Mouse (Mus musculus) MEL (cell line): ENCODE data around the gene Mapk7. TPM values are rescaled to one million over a fixed set of nuclear protein-coding genes. Genes with fewer than 3 reads are reported as not detected.
A peak's percentile ranks its signal among the peaks of the same experiment; 100 is the strongest.

Source experiments
- DNase-seq: peaks from one replicate; pipeline ENCODE4 v3.0.0; 2011; ENCODE audit warnings: low read depth, low spot score
- H3K27ac ChIP-seq: 2 replicates; pipeline ENCODE4 v1.5.1; 2012; ENCODE audit warnings: low read depth, mild to moderate bottlenecking, control low read depth, low read length, moderate library complexity; ENCODE audit not compliant: control insufficient read depth
- H3K27me3 ChIP-seq, 2 experiments: fragments of 150-350 bp in 1 of 2; sonication (generic) in 1 of 2; 2 replicates each; pipeline ENCODE4 v1.6.1; 2012; ENCODE audit warnings: low read length in 2 of 2, mild to moderate bottlenecking in 2 of 2, improper control_type of control experiment in 1 of 2, moderate library complexity in 1 of 2; ENCODE audit not compliant: insufficient read depth in 2 of 2, control insufficient read depth in 1 of 2
- H3K36me3 ChIP-seq, 2 experiments: 2 replicates each; pipeline ENCODE4 v1.6.1; 2012 to 2014; ENCODE audit warnings: low read length in 2 of 2, improper control_type of control experiment in 1 of 2, inconsistent platforms in 1 of 2, mild to moderate bottlenecking in 1 of 2; ENCODE audit not compliant: insufficient read depth in 2 of 2, control insufficient read depth in 1 of 2
- H3K4me1 ChIP-seq, 2 experiments: fragments of 150-350 bp in 1 of 2; sonication (generic) in 1 of 2; 2 replicates each; pipeline ENCODE4 v1.6.1; 2012; ENCODE audit warnings: low read length in 2 of 2, improper control_type of control experiment in 1 of 2, mild to moderate bottlenecking in 1 of 2; ENCODE audit not compliant: insufficient read depth in 2 of 2, control insufficient read depth in 1 of 2
- H3K4me3 ChIP-seq, 2 experiments: fragments of 150-350 bp in 1 of 2; sonication (generic) in 1 of 2; 2 replicates each; pipeline ENCODE4 v1.5.1; 2012; ENCODE audit warnings: low read depth in 2 of 2, low read length in 2 of 2, mild to moderate bottlenecking in 2 of 2, moderate library complexity in 2 of 2, control low read depth in 1 of 2, improper control_type of control experiment in 1 of 2; ENCODE audit not compliant: control insufficient read depth in 1 of 2, insufficient read depth in 1 of 2
- H3K79me2 ChIP-seq: 2 replicates; pipeline ENCODE4 v1.6.1; 2012; ENCODE audit warnings: mild to moderate bottlenecking, low read length, moderate library complexity; ENCODE audit not compliant: control insufficient read depth, poor library complexity, insufficient read depth
- H3K9ac ChIP-seq: 2 replicates; pipeline ENCODE4 v1.6.1; 2012; ENCODE audit warnings: low read depth, mild to moderate bottlenecking, control low read depth, low read length, moderate library complexity; ENCODE audit not compliant: control insufficient read depth, poor library complexity, severe bottlenecking
- H3K9me3 ChIP-seq: fragments of 150-350 bp; sonication (generic); replicated peaks from 2 replicates; pipeline ENCODE4 v1.6.1; 2012; ENCODE audit warnings: mild to moderate bottlenecking, low read length, improper control_type of control experiment, moderate library complexity; ENCODE audit not compliant: insufficient read depth
- ETS1 ChIP-seq: IDR thresholded peaks from 2 replicates; pipeline ENCODE4 v1.6.1; 2012; ENCODE audit warnings: low read depth, mild to moderate bottlenecking, inconsistent platforms, low read length, improper control_type of control experiment, moderate library complexity
- GATA1 ChIP-seq: IDR thresholded peaks from 2 replicates; pipeline ENCODE4 v1.6.1; 2011; ENCODE audit warnings: low read depth, low read length, improper control_type of control experiment
- HCFC1 ChIP-seq: IDR thresholded peaks from 2 replicates; pipeline ENCODE4 v1.6.1; 2012; ENCODE audit warnings: low read depth, mild to moderate bottlenecking, inconsistent platforms, low read length, improper control_type of control experiment, moderate library complexity
- MAX ChIP-seq: IDR thresholded peaks from 2 replicates; pipeline ENCODE4 v1.6.1; 2011; ENCODE audit warnings: low read length, improper control_type of control experiment
- NELFE ChIP-seq: IDR thresholded peaks from 2 replicates; pipeline ENCODE4 v1.6.1; 2011; ENCODE audit warnings: low read depth, low read length, improper control_type of control experiment
- TBP ChIP-seq: IDR thresholded peaks from 2 replicates; pipeline ENCODE4 v1.8.0; 2011; ENCODE audit warnings: low read depth, low read length, improper control_type of control experiment
- ZNF384 ChIP-seq: IDR thresholded peaks from 2 replicates; pipeline ENCODE4 v1.6.1; 2012; ENCODE audit warnings: low read depth, mild to moderate bottlenecking, inconsistent platforms, low read length, improper control_type of control experiment
- polyA plus RNA-seq, 2 experiments: library from polyadenylated mRNA; stranded (reverse) in 1 of 2; unstranded in 1 of 2; fragments of >175 nt in 1 of 2; fragments of >200 nt in 1 of 2; gene quantifications; 2 replicates each; pipeline versions ENCODE4 v1.2.1 to v1.2.4; 2012; ENCODE audit warnings: low replicate concordance in 2 of 2, low read depth in 1 of 2; ENCODE audit not compliant: insufficient read length in 2 of 2, insufficient read depth in 1 of 2, missing spikeins in 1 of 2
- total RNA-seq: library from RNA; depleted of rRNA; stranded (reverse); fragments of 300-350 nt; gene quantifications from 2 replicates; pipeline ENCODE4 v1.2.3, GENCODE M21; 2012

Mapk7 gene
- total and polyA plus RNA-seq, 3 experiments: 12.6 to 25.3 TPM; not detected in 1

GRCm38 (mm10) chr11:61483226-61483845 is 10.9 kb downstream of the Mapk7 start:
- Histone ChIP-seq H3K4me1 (0 out of 4 replicates have a peak, but pooled peaks cover 0 to 5% of the 10 kb centered on the region in 2 experiments), H3K9ac (no peak overlapping the region), H3K4me3 (no peak overlapping the region), H3K36me3 (no peaks in the 10 kb centered on the region), H3K27ac (no peak overlapping the region), H3K27me3 (peaks cover 0 to 3% of the 10 kb centered on the region in 2 experiments; a peak in 2 of 4 replicates), H3K9me3 (no peaks in the 10 kb centered on the region), H3K79me2 (no peaks in the 10 kb centered on the region)
- no peak for DNase-seq
- TF ChIP-seq MAX (no peak), ZNF384 (no peak)

GRCm38 (mm10) chr11:61481239-61482090 is 12.7 kb downstream of the Mapk7 start:
- H3K4me1 ChIP-seq: 0 out of 4 replicates have a peak, but pooled peaks cover 0 to 5% of the 10 kb centered on the region in 2 experiments
- no peaks in the 10 kb centered on the region for H3K9me3 ChIP-seq
- no peak for DNase-seq
- no peak overlapping the region for H3K27ac ChIP-seq
- H3K36me3 ChIP-seq: no peaks in the 10 kb centered on the region
- H3K9ac ChIP-seq: no peak overlapping the region
- H3K79me2 ChIP-seq: no peaks in the 10 kb centered on the region
- no peak overlapping the region for H3K4me3 ChIP-seq
- TF ChIP-seq ETS1 (no peak), GATA1 (0 out of 2 replicates have a peak, but pooled peaks have one; percentile 20), HCFC1 (no peak)
- peaks cover 2 to 3% of the 10 kb centered on the region in 2 experiments; a peak in 3 of 4 replicates for H3K27me3 ChIP-seq

DNA sequence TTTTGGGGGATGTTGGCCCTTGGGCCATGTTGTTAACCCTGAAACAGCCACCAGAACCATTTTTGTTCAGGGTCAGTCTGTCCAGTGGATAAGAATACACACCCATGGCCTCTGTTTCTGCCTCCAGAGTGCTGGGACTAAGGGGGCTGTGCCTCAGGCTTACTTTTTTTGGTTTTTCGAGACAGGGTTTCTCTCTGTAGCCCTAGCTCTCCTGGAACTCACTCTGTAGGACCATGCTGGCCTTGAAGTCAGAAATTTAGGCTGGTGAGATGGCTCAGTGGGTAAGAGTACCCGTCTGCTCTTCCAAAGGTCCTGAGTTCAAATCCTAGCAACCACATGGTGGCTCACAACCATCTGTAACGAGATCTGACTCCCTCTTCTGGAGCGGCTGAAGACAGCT is 15.4 kb downstream of the Mapk7 start:
- Histone ChIP-seq H3K9me3 (no peaks in the 10 kb centered on the region), H3K4me1 (0 out of 4 replicates have a peak, but pooled peaks cover 0 to 5% of the 10 kb centered on the region in 2 experiments), H3K27ac (no peak overlapping the region), H3K9ac (no peak overlapping the region), H3K27me3 (peaks cover 2 to 14% of the 10 kb centered on the region in 2 experiments), H3K4me3 (no peak overlapping the region), H3K36me3 (no peaks in the 10 kb centered on the region), H3K79me2 (no peaks in the 10 kb centered on the region)
- TF ChIP-seq NELFE (no peak), TBP (peak; percentile 77)
- no peak for DNase-seq
